Mouse (Mus musculus) spleen, adult 2 months (tissue): Measurements from ENCODE around the gene Mrpl48.

Source experiments
- CTCF ChIP-seq: fragments of 200-500 bp; IDR thresholded peaks from 2 replicates; pipeline ENCODE4 v1.5.1; 2011; ENCODE audit warnings: mild to moderate bottlenecking, inconsistent platforms; ENCODE audit not compliant: insufficient read depth, insufficient read length, insufficient replicate concordance; ENCODE audit errors: extremely low read depth
- POLR2A ChIP-seq: fragments of 200-500 bp; IDR thresholded peaks from 2 replicates; pipeline ENCODE4 v1.6.1; 2011; ENCODE audit warnings: low read depth, low read length, inconsistent platforms

- TF ChIP-seq POLR2A (no peak), CTCF (no peak)
Observed at GRCm38 (mm10) chr7:100616121-100616857, 8.2 kb upstream of the Mrpl48 start.
